Mouse (Mus musculus): ENCODE measurements around the gene Nde1.

GRCm38 (mm10) chr16:14151718-14152117, 11.4 kb upstream of the Nde1 start:
- no peak for TF ChIP-seq CTCF (IDR thresholded peaks at IDR 0.05; ENCODE audit: low read depth)
- no peak for TF ChIP-seq EP300 (optimal IDR thresholded peaks at IDR 0.05)
